Comparison of ENCODE assay signal across 8 mouse cellular contexts in the genomic region with DNA sequence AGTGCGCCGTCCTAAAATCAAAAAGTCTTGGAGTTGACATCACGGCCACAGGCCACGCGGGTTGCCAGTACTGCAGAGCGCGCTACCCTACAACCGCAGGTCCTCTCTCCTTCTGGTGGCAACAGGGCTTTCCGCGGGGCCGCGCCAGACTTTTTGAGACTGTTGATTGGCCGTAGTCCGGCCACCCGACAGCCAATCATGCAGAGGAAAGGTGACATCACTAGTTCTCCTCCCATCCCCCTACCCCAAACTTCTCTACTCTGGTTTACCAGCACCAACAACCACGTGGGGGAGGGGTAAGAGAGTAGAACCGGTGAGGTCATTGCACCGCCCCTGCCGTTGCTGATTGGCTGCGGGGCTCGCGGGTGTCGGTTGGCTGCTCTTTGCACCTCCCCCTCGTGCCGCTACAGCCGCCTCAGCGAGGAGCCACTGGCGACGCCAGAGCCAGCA. TPM values are rescaled to one million over a fixed set of nuclear protein-coding genes. Genes with fewer than 3 reads are reported as not detected.
DNase-seq lines count a peak whose midpoint lies in the region; ATAC-seq lines count a peak whose summit lies in the region.

A gene (plus strand): TSS at position 404 of the 450 bp plus-strand sequence.

- 0% methylated on average over 29 of the region's 29 CpGs for WGBS in forebrain, embryonic 11.5 days
- under 1% methylated on average over 29 of the region's 29 CpGs for WGBS in heart, embryonic 15.5 days
- under 1% methylated on average over 29 of the region's 29 CpGs for WGBS in liver, embryonic 12.5 days (ENCODE audit: insufficient replicate concordance)

- H3K27me3 ChIP-seq in forebrain, embryonic 11.5 days (ENCODE audit: control insufficient read depth, insufficient read depth, low read length): no peaks in the 10 kb centered on the region
- no peaks in the 10 kb centered on the region for H3K27me3 ChIP-seq in heart, embryonic 15.5 days
- no peaks in the 10 kb centered on the region for H3K27me3 ChIP-seq in liver, embryonic 12.5 days (replicated peaks)

- H3K4me3 ChIP-seq in forebrain, embryonic 11.5 days (ENCODE audit: low read depth, low read length): peak within 1 kb of the TSS; percentile 82
- peak within 1 kb of the TSS; percentile 69 for H3K4me3 ChIP-seq in heart, embryonic 15.5 days
- peak within 1 kb of the TSS; percentile 81 for H3K4me3 ChIP-seq in liver, embryonic 12.5 days

- H3K9ac ChIP-seq in forebrain, embryonic 11.5 days (ENCODE audit: low read length): peak within 1 kb of the TSS; percentile 77
- H3K9ac ChIP-seq in heart, embryonic 15.5 days: peak within 1 kb of the TSS; percentile 81
- H3K9ac ChIP-seq in liver, embryonic 12.5 days: peak within 1 kb of the TSS; percentile 93

- H3K36me3 ChIP-seq in forebrain, embryonic 11.5 days (ENCODE audit: control insufficient read depth, insufficient read depth, low read length): no peaks in the 10 kb centered on the region; the same call in 1 of the 2 replicates
- H3K36me3 ChIP-seq in heart, embryonic 15.5 days: peaks cover 10% of the 10 kb centered on the region; the same call in 1 of the 2 replicates
- peaks cover 18% of the 10 kb centered on the region for H3K36me3 ChIP-seq in liver, embryonic 12.5 days

- H3K9me3 ChIP-seq in forebrain, embryonic 11.5 days (ENCODE audit: control insufficient read depth, low read length): no peaks in the 10 kb centered on the region
- H3K9me3 ChIP-seq in heart, embryonic 15.5 days (replicated peaks): no peaks in the 10 kb centered on the region
- H3K9me3 ChIP-seq in liver, embryonic 12.5 days (replicated peaks): no peaks in the 10 kb centered on the region

- peak within 1 kb of the TSS; percentile 86 for H3K27ac ChIP-seq in forebrain, embryonic 11.5 days (ENCODE audit: low read depth, low read length)
- H3K27ac ChIP-seq in heart, embryonic 15.5 days: peak within 1 kb of the TSS; percentile 89
- H3K27ac ChIP-seq in liver, embryonic 12.5 days: peak within 1 kb of the TSS; percentile 91

- DNase-seq in ES-CJ7 (ENCODE audit: low read depth, low spot score): peak; percentile 100
- peak; percentile 99 for DNase-seq in c-Kit-positive CD71-positive TER-119-negative erythroid progenitor cells, embryonic 14.5 days (ENCODE audit: low read depth)
- peak; percentile 98 for DNase-seq in forebrain, embryonic 11.5 days (ENCODE audit: low spot score)
- DNase-seq in kidney, postnatal 14 days: peak; percentile 100
- peak; percentile 100 for DNase-seq in naive thymus-derived CD4-positive, alpha-beta T cell, adult 2 months (ENCODE audit: low read depth)
- DNase-seq in telencephalon, adult 2 months (ENCODE audit: low read depth, low spot score): peak; percentile 99

- H3K4me1 ChIP-seq in forebrain, embryonic 11.5 days (replicated peaks; ENCODE audit: control insufficient read depth, insufficient read depth, low read length): peaks cover 9% of the 10 kb centered on the region; the same call in 1 of the 2 replicates
- H3K4me1 ChIP-seq in heart, embryonic 15.5 days (replicated peaks): peaks cover 32% of the 10 kb centered on the region
- peaks cover 68% of the 10 kb centered on the region for H3K4me1 ChIP-seq in liver, embryonic 12.5 days

- H3K4me2 ChIP-seq in forebrain, embryonic 11.5 days (ENCODE audit: low read depth, low read length, severe bottlenecking): peak within 1 kb of the TSS; percentile 81
- peak within 1 kb of the TSS; percentile 80 for H3K4me2 ChIP-seq in heart, embryonic 15.5 days
- H3K4me2 ChIP-seq in liver, embryonic 12.5 days: peak within 1 kb of the TSS; percentile 89

- ATAC-seq in forebrain, embryonic 11.5 days (replicated peaks; ENCODE audit: low FRiP score): peak; percentile 86
- ATAC-seq in heart, embryonic 15.5 days (replicated peaks; ENCODE audit: insufficient number of reproducible peaks, insufficient read depth, low FRiP score, low read depth): peak; percentile 88
- ATAC-seq in liver, embryonic 12.5 days: peak; percentile 78

RNA-seq across cellular contexts. Expression of the gene that starts here (rescaled TPM):
- 40.3 and 44.2 TPM in 2 replicates for polyA plus RNA-seq in forebrain, embryonic 11.5 days (2014; fragmentation: Nextera tagmentation; extraction: Ambion mirVana)
- polyA plus RNA-seq in heart, embryonic 15.5 days (2015; fragmentation: Nextera tagmentation; extraction: Ambion mirVana): 22.9 and 27.4 TPM in 2 replicates
- 17.0 TPM in 2 replicates for polyA plus RNA-seq in liver, embryonic 12.5 days (2016; fragmentation: Nextera tagmentation; extraction: Ambion mirVana)

Comparison
In these comparisons a context has a peak if more than half of its experiments do, and no peak if none do; other contexts are left out.
1. Peak in every context shown above with its lines: DNase-seq, ATAC-seq, H3K4me3 ChIP-seq and H3K27ac ChIP-seq.